Mouse (Mus musculus) midbrain, embryonic 10.5 days (tissue): Measurements from ENCODE around the gene Rbms3. TPM values are rescaled to one million over a fixed set of nuclear protein-coding genes. Genes with fewer than 3 reads are reported as not detected.

Experiments used
- DNase-seq: peaks from one replicate; pipeline ENCODE4 v3.0.0-alpha.2; 2017; ENCODE audit warnings: low spot score
- H3K27ac ChIP-seq: fragments of 300-500 bp; sonication (generic); replicated peaks from 2 replicates; pipeline ENCODE4 v1.5.1; 2016; ENCODE audit warnings: mild to moderate bottlenecking
- H3K27me3 ChIP-seq: fragments of 300-500 bp; sonication (generic); 2 replicates; pipeline ENCODE4 v1.6.1; 2016; ENCODE audit warnings: low read depth, mild to moderate bottlenecking; ENCODE audit not compliant: poor library complexity, severe bottlenecking
- H3K36me3 ChIP-seq: fragments of 300-500 bp; sonication (generic); 2 replicates; pipeline ENCODE4 v1.6.1; 2016; ENCODE audit warnings: mild to moderate bottlenecking, moderate library complexity
- H3K4me1 ChIP-seq: fragments of 300-500 bp; sonication (generic); 2 replicates; pipeline ENCODE4 v1.6.1; 2016
- H3K4me3 ChIP-seq: fragments of 300-500 bp; sonication (generic); 2 replicates; pipeline ENCODE4 v1.5.1; 2016; ENCODE audit warnings: mild to moderate bottlenecking, moderate library complexity
- H3K9me3 ChIP-seq: fragments of 300-500 bp; sonication (generic); replicated peaks from 2 replicates; pipeline ENCODE4 v1.6.1; 2016; ENCODE audit warnings: mild to moderate bottlenecking
- WGBS: fragments of 180-500 bp; shearing (Covaris S2); methylation state at CpG from one replicate; pipeline ENCODE4 v1.1.7; 2016; 5-methylcytosine and 5-hydroxymethylcytosine counted together
- polyA plus RNA-seq: library from polyadenylated mRNA; unstranded; fragments of >200 nt; fragmentation: Nextera tagmentation; extraction: Ambion mirVana; gene quantifications from 2 replicates; pipeline ENCODE4 v1.2.1, GENCODE M21; 2016

Rbms3 gene
- polyA plus RNA-seq, 1 experiment from 2014 or later: 11.4 TPM

DNA sequence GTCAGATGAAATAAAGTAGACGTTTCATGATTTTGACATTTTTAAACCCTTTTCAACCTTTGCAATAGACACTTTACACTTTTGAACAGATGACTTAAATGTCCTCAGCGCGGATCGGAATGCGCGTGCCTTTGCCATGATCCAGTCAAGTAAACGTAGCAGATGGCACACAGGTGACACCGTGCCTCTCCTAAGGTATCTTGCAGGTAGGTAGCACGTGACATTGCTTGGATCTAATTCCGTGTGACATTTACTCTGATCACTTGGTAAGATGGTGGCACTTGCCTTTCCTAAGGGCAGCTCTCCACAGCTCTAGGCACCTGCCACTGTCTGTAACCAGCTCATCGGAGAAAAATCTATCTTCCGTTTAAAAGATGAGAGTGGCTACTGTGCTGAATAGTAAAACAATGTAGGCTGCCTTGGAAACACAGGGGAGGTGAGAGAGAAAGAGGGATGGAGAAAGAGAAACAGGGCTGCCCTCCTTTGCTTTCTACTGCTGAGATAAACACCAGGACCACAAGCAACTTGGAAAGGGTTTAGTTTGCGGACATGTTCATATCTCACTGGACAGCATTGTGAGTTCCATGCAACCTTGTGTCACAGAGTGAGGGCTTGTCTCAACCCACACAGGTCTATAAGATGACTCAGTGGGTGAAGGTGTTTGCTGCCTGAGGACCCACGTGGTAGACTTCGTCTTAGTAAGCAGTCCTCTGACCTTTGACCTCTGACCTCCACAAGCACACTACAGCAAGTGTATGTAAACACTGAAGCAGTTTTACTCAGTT lies 338.5 kb downstream of the Rbms3 start:
- Histone ChIP-seq H3K9me3 (no peaks in the 10 kb centered on the region), H3K27me3 (peaks cover 5% of the 10 kb centered on the region), H3K4me3 (no peak overlapping the region), H3K36me3 (no peaks in the 10 kb centered on the region), H3K4me1 (peaks cover 13% of the 10 kb centered on the region), H3K27ac (no peak overlapping the region)
- no peak for DNase-seq
- 76% methylated on average over 15 of the region's 15 CpGs for WGBS

DNA sequence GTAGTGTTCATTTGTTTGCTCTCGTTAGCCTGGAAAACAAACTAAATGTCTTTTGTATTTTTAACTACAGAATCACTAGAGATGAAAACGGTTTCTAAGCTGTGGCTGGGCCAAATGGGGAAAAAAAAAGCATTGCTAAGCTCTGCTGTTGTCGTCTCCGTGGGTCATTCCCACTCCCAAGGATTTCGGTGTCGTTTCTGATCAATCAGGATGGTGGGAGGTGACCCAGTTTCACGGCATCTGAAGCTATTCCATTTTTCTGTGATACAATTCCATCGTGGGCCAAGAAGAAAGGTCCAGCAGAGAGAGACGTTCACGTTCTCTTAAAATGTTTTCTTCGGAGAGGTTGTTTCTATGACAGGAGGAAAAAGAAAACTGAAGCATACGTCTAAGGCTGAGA lies 354.9 kb downstream of the Rbms3 start:
- Histone ChIP-seq H3K4me1 (peaks cover 4% of the 10 kb centered on the region; the same call in 1 of the 2 replicates), H3K27me3 (no peaks in the 10 kb centered on the region), H3K4me3 (no peak overlapping the region), H3K36me3 (no peaks in the 10 kb centered on the region), H3K27ac (no peak overlapping the region), H3K9me3 (no peaks in the 10 kb centered on the region)
- DNase-seq: no peak
- 85% methylated on average over 12 of the region's 12 CpGs for WGBS

DNA sequence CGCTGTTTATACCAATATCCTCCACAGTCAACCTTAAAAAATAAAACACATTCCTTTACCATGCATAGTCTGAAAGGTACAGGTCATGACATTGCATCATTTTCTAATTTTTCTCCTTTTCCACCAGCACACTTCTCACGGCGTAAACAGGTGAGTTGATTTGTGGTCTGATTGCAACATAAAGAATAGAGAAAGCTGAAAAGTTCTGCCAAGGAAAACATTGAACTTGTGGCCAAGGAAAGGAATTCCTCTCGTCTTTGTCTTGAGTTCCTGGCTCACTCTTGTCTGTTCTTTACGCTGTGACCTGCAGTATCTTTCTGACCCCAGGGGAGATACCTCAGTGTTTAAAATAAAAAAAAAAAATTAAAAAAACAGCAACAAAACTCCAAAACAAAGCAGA lies 370.1 kb downstream of the Rbms3 start:
- Histone ChIP-seq H3K27ac (no peak overlapping the region), H3K36me3 (no peaks in the 10 kb centered on the region), H3K4me3 (no peak overlapping the region), H3K9me3 (no peaks in the 10 kb centered on the region), H3K4me1 (no peaks in the 10 kb centered on the region), H3K27me3 (no peaks in the 10 kb centered on the region)
- WGBS: 93% methylated on average over 5 of the region's 5 CpGs
- no peak for DNase-seq

- no peaks in the 10 kb centered on the region for H3K36me3 ChIP-seq
- WGBS: 59% methylated on average over 11 of the region's 11 CpGs
- H3K4me3 ChIP-seq: no peak overlapping the region
- no peak overlapping the region for H3K27ac ChIP-seq
- H3K27me3 ChIP-seq: peaks cover 34% of the 10 kb centered on the region
- no peak for DNase-seq
- no peaks in the 10 kb centered on the region for H3K9me3 ChIP-seq
- peaks cover 36% of the 10 kb centered on the region for H3K4me1 ChIP-seq
Observed at GRCm38 (mm10) chr9:117253361-117253760, 376.4 kb downstream of the Rbms3 start.

DNA sequence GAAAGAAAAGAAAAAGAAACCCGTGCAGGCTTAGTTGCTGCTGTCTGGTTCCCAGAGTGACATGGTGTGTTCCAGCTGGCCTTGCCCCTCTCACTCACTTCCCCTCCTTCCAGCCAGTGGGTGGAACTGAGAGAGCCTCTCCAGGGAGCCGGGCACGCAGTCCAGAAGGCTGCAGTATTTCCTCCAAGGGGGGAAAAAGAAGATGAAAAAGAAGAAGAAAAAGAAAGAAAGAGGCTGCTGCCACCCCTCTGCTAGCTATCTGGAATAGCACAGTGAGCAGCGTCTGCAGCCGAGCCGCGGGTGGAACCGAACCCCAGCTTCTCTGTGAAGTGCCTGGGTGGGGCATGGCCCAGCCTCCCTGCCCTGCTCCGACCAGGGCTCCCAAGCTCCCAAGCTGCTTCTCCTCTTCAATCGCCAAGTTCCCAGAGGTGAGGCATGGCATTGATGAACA lies 377.3 kb downstream of the Rbms3 start:
- H3K4me1 ChIP-seq: peaks cover 41% of the 10 kb centered on the region
- H3K4me3 ChIP-seq: peak overlapping the region; percentile 65
- 2% methylated on average over 10 of the region's 10 CpGs for WGBS
- peak; percentile 51 for DNase-seq
- peak overlapping the region; percentile 81 for H3K27ac ChIP-seq
- peaks cover 34% of the 10 kb centered on the region for H3K27me3 ChIP-seq
- H3K9me3 ChIP-seq: no peaks in the 10 kb centered on the region
- H3K36me3 ChIP-seq: no peaks in the 10 kb centered on the region

DNA sequence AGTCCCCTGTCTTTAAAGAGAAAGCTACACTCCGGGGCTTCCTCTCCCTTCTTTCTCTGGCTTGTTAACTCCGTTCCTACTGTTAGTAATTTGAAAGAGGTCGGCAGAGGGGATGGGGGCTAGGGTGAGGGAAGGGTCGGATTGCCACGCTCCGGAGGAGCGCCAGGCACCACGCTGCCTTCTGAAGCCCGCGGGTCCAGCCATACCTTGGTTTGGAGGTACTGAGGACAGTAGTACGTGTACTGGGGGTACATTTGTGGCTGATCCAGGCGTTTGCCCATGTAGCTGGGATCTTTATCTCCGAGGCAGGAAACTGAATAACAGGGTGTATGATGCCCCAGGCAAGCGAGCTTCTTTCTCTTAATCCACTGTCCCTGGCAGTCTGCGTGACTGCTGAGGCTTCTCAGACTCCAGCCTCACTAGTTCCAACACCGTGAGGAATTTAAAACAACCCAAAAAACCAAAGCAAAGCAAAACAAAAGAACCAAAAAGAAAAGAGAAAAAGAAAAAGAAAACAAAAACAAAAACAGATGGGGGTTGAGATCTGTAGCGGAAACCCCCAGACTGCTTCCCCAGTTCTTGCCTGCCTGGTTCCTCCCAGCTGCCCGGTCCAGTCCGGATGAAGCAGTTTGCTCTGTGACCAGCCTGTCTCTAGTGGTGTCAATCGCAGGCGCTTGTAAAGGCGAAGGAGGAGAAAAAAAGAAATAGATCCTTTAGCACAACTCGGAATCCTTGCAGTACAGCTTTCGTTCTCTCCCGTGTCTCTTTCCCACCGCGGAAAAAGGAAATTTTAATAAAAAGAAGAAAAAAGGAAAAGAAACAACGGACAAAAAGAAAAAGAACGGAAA lies 378.0 kb downstream of the Rbms3 start:
- no peaks in the 10 kb centered on the region for H3K9me3 ChIP-seq
- no peaks in the 10 kb centered on the region for H3K36me3 ChIP-seq
- H3K4me3 ChIP-seq: peak overlapping the region; percentile 65
- peaks cover 34% of the 10 kb centered on the region for H3K27me3 ChIP-seq
- peak; percentile 60 for DNase-seq
- peaks cover 42% of the 10 kb centered on the region for H3K4me1 ChIP-seq
- under 1% methylated on average over 29 of the region's 29 CpGs for WGBS
- H3K27ac ChIP-seq: peak overlapping the region; percentile 81

DNA sequence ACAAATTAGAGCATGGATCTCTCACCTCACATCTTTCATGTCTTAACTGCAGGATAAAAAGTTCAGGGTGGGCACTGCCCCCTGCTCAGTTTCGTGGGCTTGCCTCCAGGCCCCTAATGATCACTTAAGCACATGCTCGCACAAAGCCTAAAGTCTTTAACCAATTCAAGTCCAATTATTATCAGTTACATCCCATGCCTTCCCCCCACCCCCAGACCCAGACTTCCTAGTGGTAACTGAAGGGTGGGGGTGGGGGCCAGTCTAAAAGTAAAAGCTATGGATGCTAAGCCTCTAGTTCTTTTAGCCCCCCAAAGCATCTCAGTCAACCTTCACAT lies 378.9 kb downstream of the Rbms3 start:
- no peak for DNase-seq
- peaks cover 34% of the 10 kb centered on the region for H3K27me3 ChIP-seq
- no peaks in the 10 kb centered on the region for H3K9me3 ChIP-seq
- H3K4me1 ChIP-seq: peaks cover 42% of the 10 kb centered on the region
- WGBS: 5% methylated on average over 2 of the region's 2 CpGs
- H3K36me3 ChIP-seq: no peaks in the 10 kb centered on the region
- H3K27ac ChIP-seq: peak overlapping the region; percentile 81
- peak overlapping the region; percentile 65 for H3K4me3 ChIP-seq

DNA sequence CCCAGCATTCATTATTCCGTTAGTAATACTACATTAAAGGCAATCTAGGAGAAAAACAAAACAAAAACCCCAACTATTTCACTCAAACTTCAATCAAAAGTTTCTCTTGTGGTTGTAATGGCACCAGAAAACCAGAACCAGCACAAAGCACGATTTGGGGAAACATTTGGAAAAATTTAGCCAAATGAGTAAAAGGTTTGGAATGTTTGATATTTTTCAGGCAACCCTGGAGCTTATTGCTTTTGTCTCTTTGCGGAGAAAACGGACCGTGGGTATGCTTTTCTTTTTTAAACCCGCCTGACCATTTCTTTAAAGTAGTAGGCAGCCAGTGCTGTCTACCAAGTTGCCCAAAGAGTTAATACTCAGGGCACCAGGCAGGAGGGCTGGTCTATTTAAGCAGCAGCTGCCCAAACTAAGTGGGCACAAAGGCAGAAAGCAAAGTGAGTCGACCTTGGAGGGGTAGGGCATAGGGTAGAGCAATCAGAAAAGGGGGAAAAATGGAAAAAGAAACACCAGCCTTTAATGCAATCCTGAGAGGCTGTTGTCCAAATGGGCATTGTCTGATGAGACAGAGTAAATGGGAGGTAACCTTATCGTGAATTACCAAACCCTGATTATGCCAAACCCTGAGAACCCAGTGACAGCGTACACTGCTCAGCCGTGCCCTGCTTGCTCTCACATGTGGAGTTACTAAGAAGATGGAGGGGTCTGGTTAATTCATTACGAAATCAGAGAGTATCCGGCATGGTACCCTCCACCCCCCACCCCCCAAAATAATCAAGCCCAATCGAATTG lies 379.5 kb downstream of the Rbms3 start:
- peak overlapping the region; percentile 81; the same call in 1 of the 2 replicates for H3K27ac ChIP-seq
- WGBS: 40% methylated on average over 13 of the region's 13 CpGs

DNA sequence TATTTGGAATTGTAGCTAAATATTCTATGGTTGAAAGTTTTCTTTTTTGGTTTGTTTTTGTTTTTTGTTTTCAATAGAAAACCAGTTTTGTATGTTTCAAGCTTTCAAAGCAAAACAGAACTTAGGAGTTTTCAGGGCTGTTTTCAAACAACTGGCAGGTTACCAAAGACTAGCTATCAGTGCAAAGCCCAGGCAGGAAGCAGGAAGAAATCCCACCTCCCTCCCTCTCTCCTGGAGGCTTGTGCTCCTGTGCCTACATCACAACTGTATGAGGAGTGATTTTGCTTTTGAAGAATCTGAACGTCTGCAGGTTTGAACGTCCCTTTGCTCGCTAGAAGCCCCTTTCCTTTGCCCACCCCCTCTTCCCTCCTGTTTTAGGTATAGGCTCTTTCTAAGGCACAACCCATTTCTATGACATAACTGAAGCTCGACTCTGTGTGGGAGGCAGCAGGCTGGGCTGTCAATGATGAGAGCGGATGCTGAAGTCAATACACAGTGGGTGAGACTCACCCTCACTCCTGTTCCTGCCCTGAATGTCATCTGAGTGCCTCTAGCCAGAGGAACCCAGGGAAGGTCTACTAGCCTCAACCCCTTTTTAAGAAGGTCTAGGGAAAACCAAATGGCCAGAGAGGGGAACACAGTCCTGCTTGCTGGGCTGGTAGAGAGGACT lies 382.3 kb downstream of the Rbms3 start:
- Histone ChIP-seq H3K36me3 (no peaks in the 10 kb centered on the region), H3K27me3 (peaks cover 15% of the 10 kb centered on the region), H3K27ac (no peak overlapping the region), H3K4me3 (no peak overlapping the region), H3K4me1 (peaks cover 33% of the 10 kb centered on the region), H3K9me3 (no peaks in the 10 kb centered on the region)
- DNase-seq: no peak
- WGBS: 51% methylated on average over 5 of the region's 5 CpGs

More for the DNA sequence above, 379.5 kb downstream of the Rbms3 start:
- Histone ChIP-seq H3K36me3 (no peaks in the 10 kb centered on the region), H3K4me3 (peak overlapping the region; percentile 65), H3K4me1 (peaks cover 42% of the 10 kb centered on the region), H3K27me3 (peaks cover 34% of the 10 kb centered on the region), H3K9me3 (no peaks in the 10 kb centered on the region)
- no peak for DNase-seq

DNA sequence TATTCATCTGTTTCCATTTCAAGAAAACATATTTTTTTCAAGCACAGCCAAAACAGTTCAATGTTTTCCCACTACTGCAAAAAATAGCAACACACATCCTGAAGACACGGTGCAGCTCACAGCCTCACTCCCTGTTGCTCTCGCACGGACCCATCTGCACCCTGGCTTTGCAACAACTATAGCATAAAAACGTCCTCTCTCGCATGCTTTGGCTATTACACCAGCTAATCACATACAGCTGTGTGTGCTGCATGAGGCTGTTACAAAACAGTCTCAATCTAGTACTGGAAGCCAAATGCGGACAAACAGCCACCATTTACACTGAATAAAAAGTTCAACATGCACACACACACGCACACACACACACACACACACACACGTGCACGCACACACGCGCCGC lies 383.5 kb downstream of the Rbms3 start:
- 83% methylated on average over 12 of the region's 12 CpGs for WGBS
- Histone ChIP-seq H3K4me1 (peaks cover 22% of the 10 kb centered on the region), H3K9me3 (no peaks in the 10 kb centered on the region; the same call in 1 of the 2 replicates), H3K36me3 (no peaks in the 10 kb centered on the region), H3K27me3 (peaks cover 14% of the 10 kb centered on the region), H3K4me3 (no peak overlapping the region), H3K27ac (no peak overlapping the region)
- no peak for DNase-seq

DNA sequence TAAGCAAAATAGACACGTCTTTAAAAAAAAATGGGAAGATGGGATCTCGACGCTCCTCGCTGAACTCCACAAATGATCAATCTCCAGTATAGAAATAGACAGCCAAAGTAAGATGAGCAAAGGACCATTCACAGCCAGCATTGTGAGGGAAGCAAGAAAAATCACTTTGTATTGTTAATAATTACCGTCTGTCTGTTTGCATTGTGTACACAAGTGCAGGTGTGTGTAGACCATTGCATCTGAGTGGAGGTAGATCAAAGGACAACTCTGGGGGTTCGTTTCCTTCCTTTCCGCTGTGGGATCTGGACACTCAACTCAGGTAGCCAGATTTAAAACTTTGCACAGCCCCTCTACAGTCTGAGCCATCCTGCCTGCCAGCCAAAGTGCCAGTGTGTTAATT lies 386.3 kb downstream of the Rbms3 start:
- no peak for DNase-seq
- H3K4me3 ChIP-seq: no peak overlapping the region
- H3K4me1 ChIP-seq: peaks cover 5% of the 10 kb centered on the region; the same call in 1 of the 2 replicates
- H3K27ac ChIP-seq: no peak overlapping the region
- no peaks in the 10 kb centered on the region; the same call in 1 of the 2 replicates for H3K9me3 ChIP-seq
- no peaks in the 10 kb centered on the region for H3K36me3 ChIP-seq
- 96% methylated on average over 7 of the region's 7 CpGs for WGBS
- no peaks in the 10 kb centered on the region for H3K27me3 ChIP-seq

GRCm38 (mm10) chr9:117234726-117235075 lies 395.0 kb downstream of the Rbms3 start:
- H3K4me3 ChIP-seq: no peak overlapping the region

More at GRCm38 (mm10) chr9:117234726-117235075, 395.0 kb downstream of the Rbms3 start:
- 85% methylated on average over 6 of the region's 6 CpGs for WGBS
- Histone ChIP-seq H3K27me3 (no peaks in the 10 kb centered on the region), H3K27ac (no peak overlapping the region), H3K36me3 (no peaks in the 10 kb centered on the region), H3K9me3 (no peaks in the 10 kb centered on the region), H3K4me1 (no peaks in the 10 kb centered on the region)
- DNase-seq: no peak
